Mouse (Mus musculus): ENCODE measurements at regions not wholly inside any gene's neighbourhood (a gene's known extent, or its start where the extent isn't known, plus 50 kb on each side); places are given as distances from the start of the nearest gene placed in this dataset.

DNA sequence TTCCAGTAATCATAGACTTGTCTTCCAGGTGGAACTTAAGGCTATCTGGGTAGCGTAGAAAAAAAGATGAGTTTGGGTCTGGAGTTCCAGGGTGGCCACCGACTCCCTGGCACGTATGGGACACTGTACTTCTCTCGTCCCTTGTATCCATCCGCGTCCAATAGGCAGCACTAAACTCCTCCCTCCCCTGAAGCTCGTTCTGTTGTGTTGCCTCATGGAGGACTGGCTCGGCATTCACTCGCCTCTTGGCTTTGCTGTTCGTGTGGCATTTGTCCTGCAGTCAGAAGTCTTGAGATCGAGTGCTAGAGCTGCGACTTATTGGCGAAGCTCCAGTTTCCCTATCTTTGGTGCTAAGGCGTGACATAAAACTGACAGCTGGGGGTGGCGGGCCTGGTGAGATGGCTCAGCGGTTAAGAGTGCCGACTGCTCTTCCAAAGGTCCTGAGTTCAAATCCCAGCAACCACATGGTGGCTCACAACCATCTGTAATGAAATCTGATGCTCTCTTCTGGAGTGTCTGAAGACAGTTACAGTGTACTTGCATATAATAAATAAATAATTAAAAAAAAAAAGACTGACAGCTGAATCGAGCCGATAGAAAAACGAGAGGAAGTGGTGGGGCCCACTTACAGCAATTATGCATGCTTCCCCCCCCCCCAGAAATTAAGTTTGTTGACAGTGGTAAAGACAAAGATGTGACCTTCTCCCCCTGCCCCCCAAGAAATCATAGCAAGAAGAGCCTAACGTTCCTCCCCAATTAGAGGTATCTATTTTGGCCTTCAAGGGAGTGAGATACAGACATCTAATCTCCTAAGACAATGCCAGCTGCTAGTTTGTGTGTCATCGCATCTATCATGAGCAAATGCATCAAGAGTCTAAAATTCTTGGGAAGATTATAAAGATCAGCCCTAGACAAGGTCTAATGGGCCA, 274.1 kb downstream of the Rngtt start:
- TF ChIP-seq POLR2A (IDR thresholded peaks at IDR 0.05; ENCODE audit: low read depth, low read length) = no peak
- no peak for TF ChIP-seq CTCF (IDR thresholded peaks at IDR 0.05; ENCODE audit: extremely low read depth, insufficient read length, insufficient replicate concordance, low read depth, low read length)

All from small intestine, adult 2 months (tissue).